Mouse (Mus musculus) thymus, adult 2 months (tissue): ENCODE data around the gene Otop2.

Experiments
- CTCF ChIP-seq: fragments of 200-500 bp; IDR thresholded peaks from 2 replicates; pipeline ENCODE4 v1.5.1; 2012; ENCODE audit warnings: mild to moderate bottlenecking, control low read depth, low read length, moderate library complexity, borderline replicate concordance; ENCODE audit not compliant: control insufficient read depth, poor library complexity, insufficient read depth; ENCODE audit errors: extremely low read depth
- POLR2A ChIP-seq: fragments of 200-500 bp; IDR thresholded peaks from 2 replicates; pipeline ENCODE4 v1.6.1; 2012; ENCODE audit warnings: mild to moderate bottlenecking, low read length, control low read depth, moderate library complexity; ENCODE audit not compliant: control insufficient read depth, poor library complexity, insufficient read depth; ENCODE audit errors: extremely low read depth

GRCm38 (mm10) chr11:115358468-115358867, 51.5 kb downstream of the Otop2 start:
- TF ChIP-seq CTCF = 0 out of 2 replicates have a peak, but pooled peaks have one; percentile 37
- TF ChIP-seq POLR2A = no peak
